Mouse (Mus musculus) frontal cortex, postnatal 36 days (tissue): ENCODE data around the gene Bcl2a1b.
"Not testable (repeated sequence)": the region's sequence is repeated elsewhere in the genome, so short reads cannot be mapped to it uniquely, and the experiment has no call there.

Source experiments
- DNase-seq, 2 experiments: peaks; one replicate each; pipeline ENCODE4 v3.0.0; 2022; ENCODE audit warnings: low spot score in 2 of 2

Bcl2a1b gene

GRCm38 (mm10) chr9:89240516-89241019 lies 41.6 kb downstream of the Bcl2a1b start:
- not testable (repeated sequence) for DNase-seq

DNA sequence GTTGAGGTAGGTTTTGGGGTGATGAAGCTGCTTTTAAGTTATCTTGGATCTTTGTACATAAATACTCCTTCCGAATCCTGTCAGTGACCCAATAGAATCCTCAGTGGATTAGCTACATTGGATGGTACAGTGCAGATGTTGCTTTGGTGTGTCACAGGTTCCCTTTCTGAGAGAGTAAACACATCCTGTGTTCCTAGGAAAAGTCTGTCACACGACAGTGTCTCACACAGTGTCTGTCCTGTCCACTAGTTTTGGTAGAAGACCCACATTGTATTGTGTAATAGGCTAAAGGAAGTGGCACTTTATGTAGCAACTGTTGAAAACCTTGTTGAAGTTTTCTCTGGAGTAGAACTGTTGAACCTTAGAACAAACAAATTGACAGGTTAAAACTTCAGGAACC lies 54.4 kb downstream of the Bcl2a1b start:
- no peak for DNase-seq

DNA sequence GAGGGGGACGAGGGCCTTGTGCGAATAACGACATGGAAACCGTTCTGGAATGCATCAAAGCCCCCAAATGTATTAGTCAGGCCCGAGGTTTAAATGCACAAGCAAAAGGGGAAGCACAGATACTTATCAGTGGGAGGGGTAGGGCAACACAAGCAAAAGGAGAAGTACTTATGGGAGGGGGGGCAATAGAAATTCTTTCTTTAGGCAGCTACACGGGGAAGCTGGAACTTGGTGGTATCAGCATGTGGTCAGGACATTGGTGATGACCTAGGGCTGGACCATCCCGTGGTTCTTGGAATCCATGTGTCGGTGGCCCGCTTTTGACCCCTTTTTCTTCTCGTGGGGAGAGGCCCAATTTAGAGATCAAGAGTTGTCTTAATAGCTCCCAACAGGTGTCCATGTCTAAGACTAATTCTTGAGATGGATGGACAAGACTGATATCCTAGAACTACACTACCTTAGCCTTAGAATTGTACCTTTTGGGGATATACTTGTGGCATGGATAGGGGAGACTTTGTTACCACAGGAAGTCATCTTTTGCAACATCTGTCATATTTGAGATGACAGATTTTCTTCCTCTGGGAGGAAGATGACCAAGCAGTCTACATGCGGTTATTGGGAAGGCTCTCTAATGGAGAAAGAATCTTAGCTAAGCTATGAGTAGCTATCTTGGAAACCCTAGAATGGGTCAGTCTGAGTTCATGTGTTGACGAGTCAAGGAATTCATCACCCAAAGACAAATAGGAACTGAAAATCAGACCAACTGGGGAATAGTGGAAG lies 57.7 kb downstream of the Bcl2a1b start:
- DNase-seq = no peak
